Mouse (Mus musculus): ENCODE data around the gene Adam19. TPM values are rescaled to one million over a fixed set of nuclear protein-coding genes. Genes with fewer than 3 reads are reported as not detected.
A peak's percentile ranks its signal among the peaks of the same experiment; 100 is the strongest.

Adam19 gene
- polyA plus RNA-seq, 1 experiment from 2014 or later, result 26.8 TPM

DNA sequence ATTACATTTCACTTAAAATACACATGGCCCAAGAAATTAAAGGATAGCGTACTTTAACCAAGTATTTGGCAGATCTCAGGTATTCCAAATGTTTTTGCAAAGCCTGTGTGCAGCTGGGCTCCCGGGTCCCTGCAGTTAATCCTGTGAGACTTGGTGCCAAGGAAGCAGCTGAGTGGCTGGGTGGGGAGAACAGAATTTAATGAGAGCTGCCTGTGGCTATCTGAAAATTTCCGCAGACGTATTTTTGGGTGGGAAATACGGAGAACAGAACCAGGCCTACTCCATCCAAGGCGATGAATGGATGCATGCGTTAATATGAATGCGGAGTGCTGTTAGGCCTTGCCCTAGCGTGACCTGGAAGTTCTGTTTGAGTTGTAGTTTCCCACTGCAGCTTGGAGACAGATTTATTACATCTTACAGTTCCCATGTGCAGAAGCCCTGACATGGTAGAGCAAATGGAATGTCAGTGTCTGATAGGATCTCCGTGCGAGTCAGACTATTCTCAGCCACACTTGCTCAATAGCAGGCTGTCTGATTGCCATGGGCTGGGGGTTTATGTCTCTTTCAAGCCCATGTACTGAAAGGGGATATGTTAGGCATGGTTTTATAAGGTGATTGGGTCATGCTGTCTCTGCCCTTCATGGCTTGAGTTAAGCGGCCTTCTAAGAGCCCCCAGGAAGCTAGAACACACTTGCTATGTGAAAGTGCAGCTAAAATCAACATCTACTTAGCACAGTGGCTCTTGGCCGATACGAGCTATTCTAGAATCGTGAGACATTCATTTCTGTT, 17.5 kb downstream of the Adam19 start:
- H3K4me3 ChIP-seq (ENCODE audit: low read depth, low read length), result no peak overlapping the region
- peaks cover 9% of the 10 kb centered on the region for H3K36me3 ChIP-seq (ENCODE audit: control insufficient read depth, insufficient read depth, low read length)
- no peak for ATAC-seq (ENCODE audit: insufficient number of reproducible peaks, insufficient read depth, low FRiP score, low read depth)
- no peak overlapping the region for H3K4me2 ChIP-seq (replicated peaks; ENCODE audit: low read depth, low read length)
- peak overlapping the region; percentile 64 for H3K27ac ChIP-seq (ENCODE audit: low read length)
- H3K4me1 ChIP-seq (ENCODE audit: control insufficient read depth, insufficient read depth, low read length), result peaks cover 33% of the 10 kb centered on the region
- no peak overlapping the region for H3K9ac ChIP-seq (replicated peaks; ENCODE audit: low read depth, low read length)
- H3K9me3 ChIP-seq (ENCODE audit: control insufficient read depth, low read depth, low read length), result 0 out of 2 replicates have a peak, but pooled peaks cover 2% of the 10 kb centered on the region
- 48% methylated on average over 15 of the region's 15 CpGs for WGBS
- no peaks in the 10 kb centered on the region for H3K27me3 ChIP-seq (ENCODE audit: control insufficient read depth, insufficient read depth, low read length)

DNA sequence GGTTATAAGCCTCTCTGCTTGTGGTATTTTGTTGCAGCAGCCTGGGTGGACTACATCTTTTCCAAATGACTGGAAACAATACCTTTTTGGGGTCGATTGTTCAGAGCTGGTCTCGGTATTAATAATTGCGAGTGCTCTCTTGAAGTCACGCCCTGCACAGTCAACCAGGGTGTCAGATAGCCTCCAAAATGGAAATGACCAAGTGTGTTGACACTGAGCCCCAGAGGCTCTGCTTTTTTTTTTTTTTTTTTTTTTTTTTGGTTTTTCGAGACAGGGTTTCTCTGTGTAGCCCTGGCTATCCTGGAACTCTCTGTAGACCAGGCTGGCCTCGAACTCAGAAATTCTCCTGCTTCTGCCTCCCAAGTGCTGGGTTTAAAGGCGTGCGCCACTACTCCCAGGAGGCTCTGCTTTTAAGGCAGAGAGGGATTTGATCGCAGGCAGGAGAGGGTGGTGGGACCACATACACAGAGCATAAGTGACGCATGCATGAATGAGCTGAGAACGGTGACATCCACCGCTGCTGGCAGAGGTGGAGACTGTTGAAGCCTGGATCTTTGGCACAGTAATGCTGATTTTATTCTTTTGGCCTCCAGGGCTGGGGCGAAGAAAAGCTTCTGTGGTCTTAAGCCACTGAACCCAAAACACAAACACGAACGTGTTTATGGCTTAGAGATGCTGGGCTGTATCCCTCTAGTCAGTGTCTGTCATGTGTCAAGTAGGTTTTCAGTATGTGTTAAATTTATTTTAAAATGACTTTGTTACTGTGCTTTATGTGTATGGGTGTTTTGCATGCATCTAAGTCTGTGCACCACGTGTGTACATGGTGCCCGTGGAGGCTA, 18.3 kb downstream of the Adam19 start:
- Histone ChIP-seq H3K4me3 (ENCODE audit: low read depth, low read length) (no peak overlapping the region), H3K36me3 (ENCODE audit: control insufficient read depth, insufficient read depth, low read length) (peaks cover 9% of the 10 kb centered on the region), H3K27me3 (ENCODE audit: control insufficient read depth, insufficient read depth, low read length) (no peaks in the 10 kb centered on the region), H3K9ac (replicated peaks; ENCODE audit: low read depth, low read length) (no peak overlapping the region), H3K27ac (ENCODE audit: low read length) (peak overlapping the region; percentile 64), H3K4me2 (replicated peaks; ENCODE audit: low read depth, low read length) (no peak overlapping the region), H3K4me1 (ENCODE audit: control insufficient read depth, insufficient read depth, low read length) (peaks cover 28% of the 10 kb centered on the region), H3K9me3 (ENCODE audit: control insufficient read depth, low read depth, low read length) (0 out of 2 replicates have a peak, but pooled peaks cover 2% of the 10 kb centered on the region)
- no peak for ATAC-seq (ENCODE audit: insufficient number of reproducible peaks, insufficient read depth, low FRiP score, low read depth)
- 92% methylated on average over 16 of the region's 17 CpGs for WGBS

DNA sequence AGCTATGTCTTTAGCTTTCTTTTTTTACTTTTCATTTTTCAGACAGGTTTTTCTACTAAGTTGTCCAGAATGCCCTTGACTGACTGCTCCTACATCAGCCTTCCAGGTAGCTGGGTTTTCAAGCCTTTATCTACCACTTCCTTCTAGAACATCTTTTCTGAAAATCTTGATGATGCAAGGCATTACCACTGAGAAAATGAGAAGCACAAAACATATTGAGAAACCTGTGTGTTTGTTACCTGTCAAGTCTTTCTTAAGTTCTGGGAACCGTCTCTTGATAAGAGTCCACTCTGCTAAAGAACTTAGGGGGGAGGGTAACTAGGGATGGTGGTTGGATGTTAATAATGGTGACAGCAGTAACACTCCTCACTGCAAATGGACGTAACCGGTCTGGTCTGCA, 19.7 kb downstream of the Adam19 start:
- WGBS, result 67% methylated on average over 3 of the region's 3 CpGs
- H3K36me3 ChIP-seq (ENCODE audit: control insufficient read depth, insufficient read depth, low read length), result peaks cover 9% of the 10 kb centered on the region
- ATAC-seq (ENCODE audit: insufficient number of reproducible peaks, insufficient read depth, low FRiP score, low read depth), result no peak
- H3K27ac ChIP-seq (ENCODE audit: low read length), result no peak overlapping the region
- no peak overlapping the region for H3K9ac ChIP-seq (replicated peaks; ENCODE audit: low read depth, low read length)
- H3K4me1 ChIP-seq (ENCODE audit: control insufficient read depth, insufficient read depth, low read length), result peaks cover 14% of the 10 kb centered on the region; the same call in 1 of the 2 replicates
- no peaks in the 10 kb centered on the region for H3K27me3 ChIP-seq (ENCODE audit: control insufficient read depth, insufficient read depth, low read length)
- H3K9me3 ChIP-seq (ENCODE audit: control insufficient read depth, low read depth, low read length), result 0 out of 2 replicates have a peak, but pooled peaks cover 2% of the 10 kb centered on the region
- no peak overlapping the region for H3K4me2 ChIP-seq (replicated peaks; ENCODE audit: low read depth, low read length)
- H3K4me3 ChIP-seq (ENCODE audit: low read depth, low read length), result no peak overlapping the region

DNA sequence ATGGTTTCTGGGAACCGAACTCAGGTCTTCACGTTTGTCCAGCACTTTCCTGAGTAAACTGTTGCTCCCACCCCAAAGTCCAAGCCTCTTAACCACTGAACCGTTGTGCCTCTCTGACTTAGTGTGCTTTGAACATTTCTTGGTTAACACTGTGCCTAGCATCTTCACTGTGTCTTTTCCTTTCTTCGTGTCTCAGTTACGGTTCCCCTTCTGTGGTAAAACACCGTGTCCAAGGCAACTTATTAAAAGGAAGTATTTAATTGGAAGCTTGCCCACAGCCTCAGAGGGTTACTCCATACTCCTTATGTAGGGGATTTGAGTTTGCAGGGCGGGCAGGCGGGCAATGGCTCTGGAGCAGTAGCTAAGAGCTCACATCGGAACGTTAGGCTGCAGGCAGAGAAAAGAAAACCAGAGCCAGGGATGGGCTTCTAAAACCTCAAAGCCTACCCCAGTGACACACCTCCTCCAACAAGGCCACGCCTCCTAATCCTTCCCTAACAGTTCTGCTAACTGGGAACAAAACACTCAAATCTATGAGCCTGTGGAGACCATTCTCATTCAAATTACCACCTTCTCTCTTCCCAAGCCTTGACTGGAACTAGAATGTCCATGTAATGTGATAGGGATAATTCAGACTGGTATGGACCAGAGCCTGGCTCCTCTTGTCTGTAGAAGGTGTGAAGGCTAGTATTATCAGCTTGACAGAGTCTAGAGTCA, 20.8 kb downstream of the Adam19 start:
- 0 out of 2 replicates have a peak, but pooled peaks cover 2% of the 10 kb centered on the region for H3K9me3 ChIP-seq (ENCODE audit: control insufficient read depth, low read depth, low read length)
- H3K27ac ChIP-seq (ENCODE audit: low read length), result no peak overlapping the region
- H3K36me3 ChIP-seq (ENCODE audit: control insufficient read depth, insufficient read depth, low read length), result peaks cover 6% of the 10 kb centered on the region
- H3K4me3 ChIP-seq (ENCODE audit: low read depth, low read length), result no peak overlapping the region
- H3K4me2 ChIP-seq (replicated peaks; ENCODE audit: low read depth, low read length), result no peak overlapping the region
- H3K9ac ChIP-seq (replicated peaks; ENCODE audit: low read depth, low read length), result no peak overlapping the region
- H3K27me3 ChIP-seq (ENCODE audit: control insufficient read depth, insufficient read depth, low read length), result no peaks in the 10 kb centered on the region
- H3K4me1 ChIP-seq (ENCODE audit: control insufficient read depth, insufficient read depth, low read length), result peaks cover 12% of the 10 kb centered on the region; the same call in 1 of the 2 replicates
- no peak for ATAC-seq (ENCODE audit: insufficient number of reproducible peaks, insufficient read depth, low FRiP score, low read depth)
- WGBS, result 94% methylated on average over 11 of the region's 11 CpGs

DNA sequence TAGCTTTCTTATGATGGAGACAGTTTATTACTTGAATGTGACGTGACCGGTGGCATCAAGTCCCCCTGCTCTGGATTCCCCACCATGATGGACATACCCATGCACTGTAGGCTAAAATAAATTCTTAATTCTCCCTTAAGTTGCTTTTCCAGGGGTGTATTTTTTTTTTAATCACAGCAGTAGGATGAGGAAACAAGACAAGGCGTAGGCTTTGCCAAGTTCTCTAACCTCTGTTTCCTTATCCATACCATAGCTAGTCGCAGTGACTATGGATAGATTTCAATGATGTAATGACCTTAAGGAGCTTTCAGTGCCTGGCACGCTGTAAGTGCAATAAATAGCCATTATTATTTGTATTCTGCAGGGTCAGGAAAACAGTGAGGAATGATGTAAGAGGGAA, 21.5 kb downstream of the Adam19 start:
- Histone ChIP-seq H3K4me2 (replicated peaks; ENCODE audit: low read depth, low read length) (no peak overlapping the region), H3K4me3 (ENCODE audit: low read depth, low read length) (no peak overlapping the region), H3K27me3 (ENCODE audit: control insufficient read depth, insufficient read depth, low read length) (no peaks in the 10 kb centered on the region), H3K9ac (replicated peaks; ENCODE audit: low read depth, low read length) (no peak overlapping the region), H3K36me3 (ENCODE audit: control insufficient read depth, insufficient read depth, low read length) (peaks cover 4% of the 10 kb centered on the region), H3K4me1 (ENCODE audit: control insufficient read depth, insufficient read depth, low read length) (peaks cover 12% of the 10 kb centered on the region; the same call in 1 of the 2 replicates), H3K27ac (ENCODE audit: low read length) (no peak overlapping the region), H3K9me3 (ENCODE audit: control insufficient read depth, low read depth, low read length) (0 out of 2 replicates have a peak, but pooled peaks cover 2% of the 10 kb centered on the region)
- WGBS, result 95% methylated on average over 5 of the region's 5 CpGs
- no peak for ATAC-seq (ENCODE audit: insufficient number of reproducible peaks, insufficient read depth, low FRiP score, low read depth)

DNA sequence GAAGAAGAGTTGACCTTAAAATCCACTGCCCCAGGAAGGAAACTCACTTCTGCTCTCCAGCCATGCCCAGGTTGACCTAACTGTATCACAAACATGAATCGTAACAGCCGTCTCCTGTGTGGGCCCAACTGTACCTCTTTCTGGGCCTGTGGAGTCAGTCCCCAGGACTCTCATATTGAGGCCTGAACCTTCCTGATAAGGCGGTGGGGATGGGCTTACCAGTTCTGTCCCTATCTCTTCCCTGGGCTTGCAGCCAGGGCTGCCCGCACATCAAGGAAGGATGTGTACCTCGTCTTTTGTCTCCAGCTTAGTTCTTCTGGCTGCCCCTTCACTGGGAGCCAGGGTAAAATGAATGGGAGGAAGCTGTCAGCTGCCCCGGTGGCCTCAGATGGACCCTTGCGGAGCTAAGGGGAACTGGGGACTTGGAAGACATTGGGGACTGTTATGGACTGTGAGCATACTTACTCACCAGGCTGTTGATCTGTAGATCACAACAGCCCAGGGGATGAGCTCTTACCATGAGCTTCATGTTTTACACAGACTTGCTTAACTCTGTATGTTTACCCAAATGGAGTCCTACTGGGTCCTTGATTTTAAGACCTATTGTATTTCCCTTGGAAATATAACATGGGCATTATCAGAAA, 22.1 kb downstream of the Adam19 start:
- Histone ChIP-seq H3K36me3 (ENCODE audit: control insufficient read depth, insufficient read depth, low read length) (peaks cover 4% of the 10 kb centered on the region), H3K27ac (ENCODE audit: low read length) (no peak overlapping the region), H3K4me1 (ENCODE audit: control insufficient read depth, insufficient read depth, low read length) (peaks cover 6% of the 10 kb centered on the region; the same call in 1 of the 2 replicates), H3K9ac (replicated peaks; ENCODE audit: low read depth, low read length) (no peak overlapping the region), H3K9me3 (ENCODE audit: control insufficient read depth, low read depth, low read length) (0 out of 2 replicates have a peak, but pooled peaks cover 2% of the 10 kb centered on the region), H3K4me2 (replicated peaks; ENCODE audit: low read depth, low read length) (no peak overlapping the region), H3K27me3 (ENCODE audit: control insufficient read depth, insufficient read depth, low read length) (no peaks in the 10 kb centered on the region), H3K4me3 (ENCODE audit: low read depth, low read length) (no peak overlapping the region)
- peak; percentile 79; the same call in 1 of the 2 replicates for ATAC-seq (ENCODE audit: insufficient number of reproducible peaks, insufficient read depth, low FRiP score, low read depth)
- 84% methylated on average over 7 of the region's 7 CpGs for WGBS

DNA sequence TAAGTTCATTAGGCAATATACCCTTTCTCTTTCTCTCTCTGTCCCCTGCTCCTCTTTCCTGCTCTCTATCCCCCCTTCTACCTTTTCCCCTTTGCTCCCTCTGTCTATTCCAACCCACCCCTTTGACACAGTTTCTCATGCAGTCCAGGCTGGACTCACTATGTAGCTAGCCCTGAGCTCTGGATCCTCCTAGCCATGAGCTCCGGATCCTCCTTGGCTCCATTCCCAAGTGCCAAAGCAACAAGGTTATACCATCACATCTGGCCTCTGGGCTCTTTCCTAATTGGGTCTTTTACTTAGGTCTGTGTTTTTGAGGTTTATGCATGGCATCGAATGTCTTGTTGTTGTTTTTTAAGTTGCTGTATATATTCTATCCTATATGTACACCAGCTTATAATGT, 25.3 kb downstream of the Adam19 start:
- 85% methylated on average over 2 of the region's 2 CpGs for WGBS
- Histone ChIP-seq H3K9me3 (ENCODE audit: control insufficient read depth, low read depth, low read length) (0 out of 2 replicates have a peak, but pooled peaks cover 2% of the 10 kb centered on the region), H3K9ac (replicated peaks; ENCODE audit: low read depth, low read length) (no peak overlapping the region), H3K27me3 (ENCODE audit: control insufficient read depth, insufficient read depth, low read length) (no peaks in the 10 kb centered on the region), H3K4me1 (ENCODE audit: control insufficient read depth, insufficient read depth, low read length) (peaks cover 4% of the 10 kb centered on the region; the same call in 1 of the 2 replicates), H3K36me3 (ENCODE audit: control insufficient read depth, insufficient read depth, low read length) (peaks cover 4% of the 10 kb centered on the region), H3K4me2 (replicated peaks; ENCODE audit: low read depth, low read length) (no peak overlapping the region), H3K27ac (ENCODE audit: low read length) (no peak overlapping the region), H3K4me3 (ENCODE audit: low read depth, low read length) (no peak overlapping the region)
- ATAC-seq (ENCODE audit: insufficient number of reproducible peaks, insufficient read depth, low FRiP score, low read depth), result no peak
